Mouse (Mus musculus) hindbrain, embryonic 10.5 days (tissue): ENCODE measurements around the gene Hivep1. TPM values are rescaled to one million over a fixed set of nuclear protein-coding genes. Genes with fewer than 3 reads are reported as not detected.

ENCODE experiments used
- DNase-seq: peaks from one replicate; pipeline ENCODE4 v3.0.0-alpha.2; 2017; ENCODE audit warnings: low spot score
- H3K27ac ChIP-seq: fragments of 300-500 bp; sonication (generic); 2 replicates; pipeline ENCODE4 v1.5.1; 2016; ENCODE audit warnings: mild to moderate bottlenecking, moderate library complexity
- H3K27me3 ChIP-seq: fragments of 300-500 bp; sonication (generic); 2 replicates; pipeline ENCODE4 v1.6.1; 2016; ENCODE audit warnings: mild to moderate bottlenecking; ENCODE audit not compliant: poor library complexity, insufficient read depth, severe bottlenecking
- H3K36me3 ChIP-seq: fragments of 300-500 bp; sonication (generic); 2 replicates; pipeline ENCODE4 v1.6.1; 2016; ENCODE audit warnings: mild to moderate bottlenecking, moderate library complexity
- H3K4me1 ChIP-seq: fragments of 300-500 bp; sonication (generic); replicated peaks from 2 replicates; pipeline ENCODE4 v1.6.1; 2016; ENCODE audit warnings: mild to moderate bottlenecking
- H3K4me3 ChIP-seq: fragments of 300-500 bp; sonication (generic); 2 replicates; pipeline ENCODE4 v1.5.1; 2016; ENCODE audit warnings: mild to moderate bottlenecking, moderate library complexity
- H3K9me3 ChIP-seq: fragments of 300-500 bp; sonication (generic); 2 replicates; pipeline ENCODE4 v1.6.1; 2016; ENCODE audit warnings: mild to moderate bottlenecking, moderate library complexity
- WGBS: fragments of 180-500 bp; shearing (Covaris S2); methylation state at CpG from one replicate; pipeline ENCODE4 v1.1.7; 2016; 5-methylcytosine and 5-hydroxymethylcytosine counted together
- polyA plus RNA-seq: library from polyadenylated mRNA; unstranded; fragments of >200 nt; fragmentation: Nextera tagmentation; extraction: Ambion mirVana; gene quantifications from 2 replicates; pipeline ENCODE4 v1.2.1, GENCODE M21; 2016

The Hivep1 gene
- polyA plus RNA-seq, 1 experiment from 2014 or later: 8.8 TPM

DNA sequence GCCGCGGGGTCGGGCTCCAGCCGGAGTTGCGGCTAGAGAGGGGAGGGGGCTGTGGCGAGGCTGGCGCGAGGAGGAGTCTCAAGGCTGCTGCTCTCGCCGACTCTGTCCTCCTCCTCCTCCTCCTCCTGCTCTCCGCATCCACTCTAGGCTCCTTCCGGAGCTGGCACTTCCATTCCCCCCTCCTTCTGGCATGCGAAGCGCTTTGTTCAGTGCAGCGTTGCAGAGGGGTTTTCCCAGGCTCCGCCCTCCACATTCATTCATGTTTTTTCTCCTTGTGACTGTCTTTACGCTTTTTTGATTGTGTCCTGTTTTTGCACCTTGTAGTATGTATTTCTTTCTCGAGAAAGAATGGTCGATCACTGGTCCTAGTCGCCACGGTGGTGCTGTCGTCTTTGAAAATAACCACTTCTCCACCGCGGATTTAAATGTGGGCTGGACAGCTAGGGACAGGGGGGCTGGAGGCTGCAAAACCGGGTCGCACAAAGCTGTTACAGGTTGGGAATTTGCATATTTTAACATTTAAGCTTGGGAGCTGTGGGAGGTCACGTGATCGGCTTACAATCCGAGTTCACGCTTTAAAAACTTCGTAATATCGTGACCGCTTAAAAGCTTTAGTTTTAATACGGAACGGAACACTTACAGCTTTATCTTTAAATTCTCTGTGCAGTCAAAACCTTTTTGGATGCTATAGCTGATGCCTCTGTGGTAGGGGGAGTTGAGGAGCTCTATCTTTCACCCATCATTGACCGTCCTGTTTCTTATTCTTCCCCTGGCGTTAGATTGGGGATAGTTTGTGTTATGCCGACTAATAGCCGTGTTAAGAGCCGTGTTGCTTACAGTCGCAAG, 1.1 kb downstream of the Hivep1 start:
- peak; percentile 12 for DNase-seq
- Histone ChIP-seq H3K9me3 (no peaks in the 10 kb centered on the region), H3K27ac (peak overlapping the region; percentile 98), H3K4me1 (peaks cover 28% of the 10 kb centered on the region), H3K36me3 (peaks cover 26% of the 10 kb centered on the region), H3K27me3 (no peaks in the 10 kb centered on the region; the same call in 1 of the 2 replicates), H3K4me3 (peak overlapping the region; percentile 93)
- WGBS: under 1% methylated on average over 41 of the region's 41 CpGs

DNA sequence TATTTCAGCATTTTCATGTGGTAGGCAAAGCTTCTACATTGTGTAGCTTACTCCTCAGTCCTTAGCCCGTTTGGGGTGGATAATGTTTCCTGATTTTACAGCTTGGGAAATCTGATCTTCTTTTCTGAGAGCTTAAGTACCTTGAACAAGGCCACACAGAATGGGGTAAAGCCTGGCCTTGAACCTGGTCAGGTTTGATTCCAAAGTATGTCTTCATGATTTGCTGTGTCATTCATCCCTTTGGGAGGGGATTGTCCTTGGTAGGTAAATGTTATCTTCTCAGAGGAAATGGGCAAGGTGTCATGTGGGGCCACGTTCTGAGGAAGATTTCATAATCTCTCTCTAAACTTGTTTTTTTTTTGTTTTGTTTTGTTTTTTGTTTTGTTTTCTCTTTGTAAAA, 1.8 kb downstream of the Hivep1 start:
- H3K36me3 ChIP-seq: peaks cover 29% of the 10 kb centered on the region
- H3K9me3 ChIP-seq: no peaks in the 10 kb centered on the region
- H3K4me3 ChIP-seq: peak overlapping the region; percentile 93
- WGBS: 38% methylated on average over 2 of the region's 2 CpGs
- peaks cover 28% of the 10 kb centered on the region for H3K4me1 ChIP-seq
- H3K27me3 ChIP-seq: no peaks in the 10 kb centered on the region
- H3K27ac ChIP-seq: peak overlapping the region; percentile 98; the same call in 1 of the 2 replicates
- no peak for DNase-seq

DNA sequence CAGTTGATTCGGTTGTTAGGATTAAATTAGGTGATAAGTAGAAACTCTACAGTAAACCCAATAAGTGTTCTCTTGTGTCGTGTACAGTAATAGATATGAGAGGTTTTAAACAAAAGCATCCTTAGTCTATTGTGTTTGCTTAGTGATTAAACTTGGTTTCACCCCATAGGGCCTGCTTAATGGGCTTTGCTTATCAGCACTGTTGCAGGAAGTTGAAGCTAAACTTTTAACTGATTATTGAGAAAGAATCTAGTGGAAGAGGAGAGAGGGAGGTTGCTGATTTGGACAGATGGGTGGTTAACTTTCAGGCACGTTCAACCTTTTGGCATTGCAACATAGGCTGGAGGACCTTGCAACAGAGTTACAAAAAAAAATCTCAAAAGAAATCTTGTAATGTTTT, 2.3 kb downstream of the Hivep1 start:
- 80% methylated on average over 3 of the region's 3 CpGs for WGBS
- no peaks in the 10 kb centered on the region for H3K9me3 ChIP-seq
- H3K27me3 ChIP-seq: no peaks in the 10 kb centered on the region
- no peak overlapping the region for H3K4me3 ChIP-seq
- peaks cover 31% of the 10 kb centered on the region for H3K36me3 ChIP-seq
- H3K27ac ChIP-seq: no peak overlapping the region
- H3K4me1 ChIP-seq: peaks cover 24% of the 10 kb centered on the region
- no peak for DNase-seq

GRCm38 (mm10) chr13:42056712-42057332, 5.0 kb downstream of the Hivep1 start:
- no peaks in the 10 kb centered on the region for H3K27me3 ChIP-seq
- DNase-seq: no peak
- 95% methylated on average over 2 of the region's 2 CpGs for WGBS
- no peak overlapping the region for H3K4me3 ChIP-seq
- no peaks in the 10 kb centered on the region for H3K9me3 ChIP-seq
- H3K4me1 ChIP-seq: peaks cover 9% of the 10 kb centered on the region
- H3K27ac ChIP-seq: no peak overlapping the region
- peaks cover 58% of the 10 kb centered on the region for H3K36me3 ChIP-seq

DNA sequence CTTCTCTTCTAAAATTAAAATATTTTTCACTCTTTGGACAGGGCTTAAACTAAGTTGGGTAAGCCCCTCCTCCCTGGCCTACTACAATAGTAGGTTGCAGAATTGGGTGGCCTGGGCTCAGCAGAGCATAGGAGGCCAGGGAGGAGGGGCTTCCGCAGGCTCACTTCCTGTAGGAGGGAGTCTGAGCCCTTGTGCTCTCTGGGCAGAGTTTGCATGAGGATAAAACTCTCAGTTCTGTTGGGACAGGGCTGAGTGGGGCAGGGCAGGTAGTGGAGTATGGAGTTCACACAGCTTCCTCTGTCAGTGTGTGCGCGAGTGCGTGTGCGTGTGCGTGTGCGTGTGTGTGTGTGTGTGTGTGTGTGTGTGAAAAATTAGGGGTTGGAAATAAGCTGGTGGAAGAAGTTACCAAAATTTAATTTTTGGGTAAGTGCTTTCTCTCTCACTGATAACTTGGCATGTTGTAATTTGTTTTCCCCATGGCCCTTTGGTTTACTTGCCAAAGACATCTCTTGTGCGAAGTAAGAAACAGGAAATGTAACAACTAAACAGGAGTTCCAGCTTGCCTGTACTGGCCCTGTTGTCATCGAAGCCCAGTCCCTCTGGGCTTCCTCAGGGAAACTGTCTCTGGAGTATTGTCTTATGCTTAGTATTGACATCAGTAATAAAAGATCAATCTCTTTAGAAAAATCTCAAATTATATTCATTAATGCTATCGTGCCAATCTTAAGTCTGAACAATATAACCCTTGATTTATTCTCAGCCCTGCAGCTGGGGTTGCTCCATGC, 9.2 kb downstream of the Hivep1 start:
- no peak overlapping the region for H3K27ac ChIP-seq
- no peak overlapping the region for H3K4me3 ChIP-seq
- no peak for DNase-seq
- no peaks in the 10 kb centered on the region for H3K27me3 ChIP-seq
- H3K4me1 ChIP-seq: 0 out of 2 replicates have a peak, but pooled peaks cover 2% of the 10 kb centered on the region
- H3K9me3 ChIP-seq: no peaks in the 10 kb centered on the region
- WGBS: 91% methylated on average over 10 of the region's 10 CpGs
- peaks cover 81% of the 10 kb centered on the region for H3K36me3 ChIP-seq

GRCm38 (mm10) chr13:42064257-42064656, 12.4 kb downstream of the Hivep1 start:
- Histone ChIP-seq H3K4me3 (no peak overlapping the region), H3K36me3 (peaks cover 78% of the 10 kb centered on the region), H3K4me1 (0 out of 2 replicates have a peak, but pooled peaks cover 2% of the 10 kb centered on the region), H3K27ac (no peak overlapping the region), H3K27me3 (no peaks in the 10 kb centered on the region), H3K9me3 (no peaks in the 10 kb centered on the region)
- no peak for DNase-seq

- no peaks in the 10 kb centered on the region for H3K9me3 ChIP-seq
- no peaks in the 10 kb centered on the region for H3K27me3 ChIP-seq
- no peak for DNase-seq
- H3K27ac ChIP-seq: no peak overlapping the region
- peaks cover 49% of the 10 kb centered on the region for H3K36me3 ChIP-seq
- H3K4me1 ChIP-seq: 0 out of 2 replicates have a peak, but pooled peaks cover 9% of the 10 kb centered on the region
- H3K4me3 ChIP-seq: no peak overlapping the region
- 78% methylated on average over 4 of the region's 4 CpGs for WGBS
These were observed 18.4 kb downstream of the Hivep1 start for GRCm38 (mm10) chr13:42070236-42070635.

- 0 out of 2 replicates have a peak, but pooled peaks cover 9% of the 10 kb centered on the region for H3K4me1 ChIP-seq
- H3K9me3 ChIP-seq: no peaks in the 10 kb centered on the region
- peaks cover 44% of the 10 kb centered on the region for H3K36me3 ChIP-seq
- no peak for DNase-seq
- H3K4me3 ChIP-seq: no peak overlapping the region
- H3K27me3 ChIP-seq: no peaks in the 10 kb centered on the region
- H3K27ac ChIP-seq: no peak overlapping the region
- WGBS: 89% methylated on average over 6 of the region's 6 CpGs
These were observed 19.2 kb downstream of the Hivep1 start for GRCm38 (mm10) chr13:42071011-42071410.

DNA sequence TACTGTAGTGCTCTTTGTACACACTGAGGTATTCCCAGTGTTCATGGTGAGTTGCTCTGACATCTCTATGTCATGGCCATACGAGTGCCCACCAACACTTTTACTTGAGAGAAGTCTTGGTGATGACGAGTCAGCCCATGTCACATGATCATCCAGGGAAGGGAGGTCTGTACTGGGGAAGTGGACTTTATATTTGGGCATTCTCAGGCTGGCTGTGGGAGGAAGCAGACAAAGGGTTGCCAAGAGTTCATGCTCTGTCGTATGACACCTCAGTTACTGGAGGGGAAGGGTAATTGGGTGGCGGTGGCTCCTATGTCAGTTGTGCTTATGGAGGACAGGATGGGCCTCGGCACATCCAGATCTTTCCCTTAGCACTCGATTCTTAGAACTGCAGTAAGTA, 21.5 kb downstream of the Hivep1 start:
- H3K4me3 ChIP-seq: no peak overlapping the region
- WGBS: 82% methylated on average over 6 of the region's 6 CpGs
- H3K4me1 ChIP-seq: 0 out of 2 replicates have a peak, but pooled peaks cover 9% of the 10 kb centered on the region
- H3K27me3 ChIP-seq: no peaks in the 10 kb centered on the region
- H3K9me3 ChIP-seq: no peaks in the 10 kb centered on the region
- H3K36me3 ChIP-seq: peaks cover 51% of the 10 kb centered on the region
- no peak overlapping the region for H3K27ac ChIP-seq
- DNase-seq: no peak

DNA sequence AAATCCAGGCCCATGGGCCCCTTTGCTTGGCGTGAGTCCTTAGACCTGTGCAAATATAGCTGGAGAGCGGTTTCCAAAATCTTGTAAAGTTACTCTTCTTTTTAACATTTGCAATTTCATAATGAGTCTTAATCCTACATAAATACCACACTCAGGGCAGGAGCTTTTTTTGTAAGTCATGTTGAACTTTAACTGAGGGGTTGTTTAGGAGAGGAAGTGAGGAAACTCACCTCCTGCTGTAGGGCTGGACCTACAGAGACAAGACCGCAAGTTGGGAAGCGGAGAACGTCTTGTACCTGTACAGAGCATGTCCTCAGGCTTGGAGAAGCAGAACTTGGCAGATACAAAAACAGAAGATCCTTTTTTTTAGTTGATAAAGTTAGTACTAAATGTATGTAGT, 23.7 kb downstream of the Hivep1 start:
- Histone ChIP-seq H3K4me3 (no peak overlapping the region), H3K36me3 (peaks cover 62% of the 10 kb centered on the region), H3K9me3 (no peaks in the 10 kb centered on the region), H3K27ac (no peak overlapping the region), H3K27me3 (no peaks in the 10 kb centered on the region), H3K4me1 (peaks cover 12% of the 10 kb centered on the region; the same call in 1 of the 2 replicates)
- 93% methylated on average over 5 of the region's 5 CpGs for WGBS
- DNase-seq: no peak

DNA sequence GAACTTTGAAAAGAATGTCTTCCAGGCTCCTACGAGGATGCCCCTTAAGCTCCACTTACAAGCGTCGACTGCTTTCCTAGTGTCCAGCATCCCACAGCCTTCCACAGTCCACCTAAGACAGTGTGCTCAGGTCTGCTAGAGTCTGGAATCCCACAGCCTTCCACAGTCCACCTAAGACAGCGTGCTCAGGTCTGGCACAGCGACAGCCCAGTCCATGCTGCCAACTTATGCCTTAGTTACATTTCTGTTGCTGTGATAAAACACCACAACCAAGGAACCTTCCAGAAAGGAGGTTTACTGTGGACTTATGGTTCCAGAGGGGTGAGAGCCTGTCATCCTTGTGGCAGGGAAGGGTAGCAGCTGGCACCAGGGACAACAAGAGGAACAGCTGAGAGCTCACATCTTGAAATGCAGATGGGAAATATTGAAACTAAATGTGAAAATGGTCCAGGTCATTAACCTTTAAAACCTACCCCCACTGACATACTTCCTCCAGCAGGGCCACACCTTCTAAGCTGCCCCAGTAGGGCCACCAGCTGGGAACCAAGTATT, 25.0 kb downstream of the Hivep1 start:
- DNase-seq: no peak
- peaks cover 3% of the 10 kb centered on the region; the same call in 1 of the 2 replicates for H3K4me1 ChIP-seq
- no peak overlapping the region for H3K4me3 ChIP-seq
- no peaks in the 10 kb centered on the region for H3K9me3 ChIP-seq
- WGBS: 94% methylated on average over 5 of the region's 5 CpGs
- H3K27me3 ChIP-seq: no peaks in the 10 kb centered on the region
- peaks cover 63% of the 10 kb centered on the region for H3K36me3 ChIP-seq
- H3K27ac ChIP-seq: no peak overlapping the region

GRCm38 (mm10) chr13:42077629-42078028, 25.8 kb downstream of the Hivep1 start:
- DNase-seq: no peak
- peaks cover 67% of the 10 kb centered on the region for H3K36me3 ChIP-seq
- no peak overlapping the region for H3K4me3 ChIP-seq
- H3K4me1 ChIP-seq: peaks cover 3% of the 10 kb centered on the region; the same call in 1 of the 2 replicates
- H3K27me3 ChIP-seq: no peaks in the 10 kb centered on the region
- WGBS: 91% methylated on average over 3 of the region's 3 CpGs
- H3K27ac ChIP-seq: no peak overlapping the region
- no peaks in the 10 kb centered on the region for H3K9me3 ChIP-seq
